Mouse (Mus musculus): ENCODE results near the gene Wfdc2.

DNA sequence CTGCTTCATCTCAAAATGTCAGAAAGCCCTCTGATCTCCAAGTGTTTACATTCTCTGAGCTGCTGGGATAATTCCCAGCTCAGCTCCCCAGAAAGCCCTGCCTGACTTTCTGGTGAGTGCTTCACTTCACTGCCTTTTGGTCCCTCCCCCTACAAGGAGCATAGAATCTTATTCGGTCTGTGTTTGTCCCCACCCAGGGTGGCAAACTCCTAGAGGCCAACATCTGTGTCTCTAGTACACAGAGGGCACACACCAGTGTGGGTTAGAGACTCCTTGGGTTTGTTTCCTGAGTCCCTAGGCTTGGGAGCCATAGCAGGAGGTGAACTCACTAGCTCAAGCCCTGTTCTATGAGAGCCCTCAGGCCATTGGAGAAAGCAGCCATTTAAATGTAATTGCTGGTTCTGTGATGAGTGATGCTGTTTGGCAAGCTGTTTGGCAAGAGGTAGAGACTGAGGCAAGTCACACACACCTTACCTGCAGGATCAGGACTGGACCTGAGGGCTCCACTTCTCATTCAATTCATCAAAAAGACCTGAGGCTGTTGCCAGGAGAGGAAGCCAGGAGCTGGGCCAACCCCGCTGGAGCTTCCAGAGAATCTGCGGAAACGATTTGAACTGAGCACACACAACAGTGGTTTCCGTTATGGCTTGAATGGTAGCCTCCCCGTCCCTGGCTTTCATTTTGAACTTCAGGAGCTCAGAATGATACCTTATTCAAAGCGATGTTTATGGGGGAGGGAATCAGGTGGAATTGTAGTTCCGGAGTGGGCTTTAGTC is 21.4 kb upstream of the Wfdc2 start:
- no peak for TF ChIP-seq CTCF (IDR thresholded peaks at IDR 0.05; ENCODE audit: low read depth)
- TF ChIP-seq EP300 (IDR thresholded peaks at IDR 0.05; ENCODE audit: low read depth), result no peak

Measured in heart, postnatal 0 days (tissue).